Mouse (Mus musculus): ENCODE measurements around the gene AU018091. TPM values are rescaled to one million over a fixed set of nuclear protein-coding genes. Genes with fewer than 3 reads are reported as not detected.

The AU018091 gene
- polyA plus RNA-seq (2016; fragmentation: Nextera tagmentation; extraction: Ambion mirVana): 0.25 and 0.28 TPM in 2 replicates

GRCm38 (mm10) chr7:3168925-3169324 lies at the start of gene AU018091:
Gene AU018091, minus strand, starts transcription at chr7:3169203.
- H3K9me3 ChIP-seq (replicated peaks): no peaks in the 10 kb centered on the region
- H3K36me3 ChIP-seq: no peaks in the 10 kb centered on the region
- WGBS: 68% methylated on average over 3 of the region's 3 CpGs
- H3K27ac ChIP-seq: no peak within 1 kb of the TSS
- no peaks in the 10 kb centered on the region for H3K4me1 ChIP-seq
- DNase-seq (ENCODE audit: low spot score): no peak
- H3K27me3 ChIP-seq (ENCODE audit: low read depth, poor library complexity, severe bottlenecking): no peaks in the 10 kb centered on the region
- no peak within 1 kb of the TSS for H3K4me3 ChIP-seq

GRCm38 (mm10) chr7:3217546-3218056 lies 48.6 kb upstream of the AU018091 start:
- H3K4me1 ChIP-seq: no peaks in the 10 kb centered on the region
- no peaks in the 10 kb centered on the region for H3K9me3 ChIP-seq (replicated peaks)
- H3K27me3 ChIP-seq (ENCODE audit: low read depth, poor library complexity, severe bottlenecking): peaks cover 33% of the 10 kb centered on the region
- DNase-seq (ENCODE audit: low spot score): no peak
- H3K27ac ChIP-seq: no peak overlapping the region
- no peak overlapping the region for H3K4me3 ChIP-seq
- 12% methylated on average over 10 of the region's 10 CpGs for WGBS
- no peaks in the 10 kb centered on the region for H3K36me3 ChIP-seq

- Histone ChIP-seq H3K27ac (no peak overlapping the region), H3K4me3 (no peak overlapping the region), H3K27me3 (ENCODE audit: low read depth, poor library complexity, severe bottlenecking) (peaks cover 33% of the 10 kb centered on the region), H3K36me3 (no peaks in the 10 kb centered on the region), H3K9me3 (replicated peaks) (no peaks in the 10 kb centered on the region), H3K4me1 (no peaks in the 10 kb centered on the region)
- DNase-seq (ENCODE audit: low spot score): no peak
- WGBS: 92% methylated on average over 2 of the region's 3 CpGs
Observed at GRCm38 (mm10) chr7:3216331-3216730, 47.3 kb upstream of the AU018091 start.

- H3K36me3 ChIP-seq: no peaks in the 10 kb centered on the region
Observed at GRCm38 (mm10) chr7:3213557-3213956, 44.6 kb upstream of the AU018091 start.

GRCm38 (mm10) chr7:3213156-3213555 lies 44.2 kb upstream of the AU018091 start:
- Histone ChIP-seq H3K4me3 (no peak overlapping the region), H3K36me3 (no peaks in the 10 kb centered on the region), H3K27ac (no peak overlapping the region), H3K4me1 (no peaks in the 10 kb centered on the region), H3K9me3 (replicated peaks) (no peaks in the 10 kb centered on the region), H3K27me3 (ENCODE audit: low read depth, poor library complexity, severe bottlenecking) (peaks cover 8% of the 10 kb centered on the region)
- no peak for DNase-seq (ENCODE audit: low spot score)
- WGBS: 65% methylated on average over 1 of the region's 1 CpGs

More at GRCm38 (mm10) chr7:3213557-3213956, 44.6 kb upstream of the AU018091 start:
- no peak for DNase-seq (ENCODE audit: low spot score)
- H3K4me1 ChIP-seq: no peaks in the 10 kb centered on the region
- peaks cover 12% of the 10 kb centered on the region for H3K27me3 ChIP-seq (ENCODE audit: low read depth, poor library complexity, severe bottlenecking)
- H3K9me3 ChIP-seq (replicated peaks): no peaks in the 10 kb centered on the region
- no peak overlapping the region for H3K27ac ChIP-seq
- no peak overlapping the region for H3K4me3 ChIP-seq
- 20% methylated on average over 3 of the region's 3 CpGs for WGBS

- Histone ChIP-seq H3K27me3 (ENCODE audit: low read depth, poor library complexity, severe bottlenecking) (no peaks in the 10 kb centered on the region), H3K4me1 (no peaks in the 10 kb centered on the region), H3K36me3 (no peaks in the 10 kb centered on the region), H3K4me3 (no peak overlapping the region), H3K27ac (no peak overlapping the region), H3K9me3 (replicated peaks) (no peaks in the 10 kb centered on the region)
- DNase-seq (ENCODE audit: low spot score): no peak
- WGBS: 66% methylated on average over 12 of the region's 12 CpGs
Observed at GRCm38 (mm10) chr7:3212002-3212790, 43.2 kb upstream of the AU018091 start.

- Histone ChIP-seq H3K36me3 (no peaks in the 10 kb centered on the region), H3K27ac (no peak overlapping the region), H3K4me1 (no peaks in the 10 kb centered on the region), H3K9me3 (replicated peaks) (no peaks in the 10 kb centered on the region), H3K4me3 (no peak overlapping the region), H3K27me3 (ENCODE audit: low read depth, poor library complexity, severe bottlenecking) (no peaks in the 10 kb centered on the region)
- DNase-seq (ENCODE audit: low spot score): no peak
- WGBS: 78% methylated on average over 8 of the region's 8 CpGs
Observed at GRCm38 (mm10) chr7:3211518-3211917, 42.5 kb upstream of the AU018091 start.

- no peaks in the 10 kb centered on the region for H3K36me3 ChIP-seq
- WGBS: 46% methylated on average over 6 of the region's 6 CpGs
- H3K4me3 ChIP-seq: no peak overlapping the region
- H3K9me3 ChIP-seq (replicated peaks): no peaks in the 10 kb centered on the region
- no peak for DNase-seq (ENCODE audit: low spot score)
- H3K27me3 ChIP-seq (ENCODE audit: low read depth, poor library complexity, severe bottlenecking): no peaks in the 10 kb centered on the region
- no peaks in the 10 kb centered on the region for H3K4me1 ChIP-seq
- H3K27ac ChIP-seq: no peak overlapping the region
Observed at GRCm38 (mm10) chr7:3210605-3211004, 41.6 kb upstream of the AU018091 start.

- no peak overlapping the region for H3K4me3 ChIP-seq
- no peak for DNase-seq (ENCODE audit: low spot score)
- no peak overlapping the region for H3K27ac ChIP-seq
- no peaks in the 10 kb centered on the region for H3K9me3 ChIP-seq (replicated peaks)
- H3K36me3 ChIP-seq: no peaks in the 10 kb centered on the region
- no peaks in the 10 kb centered on the region for H3K4me1 ChIP-seq
- 29% methylated on average over 4 of the region's 4 CpGs for WGBS
- H3K27me3 ChIP-seq (ENCODE audit: low read depth, poor library complexity, severe bottlenecking): no peaks in the 10 kb centered on the region
Observed at GRCm38 (mm10) chr7:3206520-3206919, 37.5 kb upstream of the AU018091 start.

- no peak overlapping the region for H3K4me3 ChIP-seq
- H3K27me3 ChIP-seq (ENCODE audit: low read depth, poor library complexity, severe bottlenecking): no peaks in the 10 kb centered on the region
- no peaks in the 10 kb centered on the region for H3K9me3 ChIP-seq (replicated peaks)
- no peaks in the 10 kb centered on the region for H3K4me1 ChIP-seq
- no peak for DNase-seq (ENCODE audit: low spot score)
- H3K36me3 ChIP-seq: no peaks in the 10 kb centered on the region
- 87% methylated on average over 4 of the region's 4 CpGs for WGBS
- H3K27ac ChIP-seq: no peak overlapping the region
Observed at GRCm38 (mm10) chr7:3204628-3205027, 35.6 kb upstream of the AU018091 start.

- Histone ChIP-seq H3K4me1 (no peaks in the 10 kb centered on the region), H3K36me3 (no peaks in the 10 kb centered on the region), H3K27ac (no peak overlapping the region), H3K27me3 (ENCODE audit: low read depth, poor library complexity, severe bottlenecking) (no peaks in the 10 kb centered on the region), H3K4me3 (no peak overlapping the region), H3K9me3 (replicated peaks) (no peaks in the 10 kb centered on the region)
- DNase-seq (ENCODE audit: low spot score): no peak
- 16% methylated on average over 3 of the region's 3 CpGs for WGBS
Observed at GRCm38 (mm10) chr7:3203890-3204289, 34.9 kb upstream of the AU018091 start.

- Histone ChIP-seq H3K36me3 (no peaks in the 10 kb centered on the region), H3K4me1 (no peaks in the 10 kb centered on the region), H3K27ac (no peak overlapping the region), H3K4me3 (no peak overlapping the region), H3K9me3 (replicated peaks) (no peaks in the 10 kb centered on the region), H3K27me3 (ENCODE audit: low read depth, poor library complexity, severe bottlenecking) (no peaks in the 10 kb centered on the region)
- DNase-seq (ENCODE audit: low spot score): no peak
- 23% methylated on average over 12 of the region's 12 CpGs for WGBS
Observed at GRCm38 (mm10) chr7:3201134-3201705, 32.2 kb upstream of the AU018091 start.

- Histone ChIP-seq H3K36me3 (no peaks in the 10 kb centered on the region), H3K4me3 (no peak overlapping the region), H3K9me3 (replicated peaks) (no peaks in the 10 kb centered on the region), H3K27ac (no peak overlapping the region), H3K27me3 (ENCODE audit: low read depth, poor library complexity, severe bottlenecking) (no peaks in the 10 kb centered on the region), H3K4me1 (no peaks in the 10 kb centered on the region)
- DNase-seq (ENCODE audit: low spot score): peak; percentile 47
- 52% methylated on average over 11 of the region's 11 CpGs for WGBS
Observed at GRCm38 (mm10) chr7:3198884-3199283, 29.9 kb upstream of the AU018091 start.

All from limb, embryonic 10.5 days (tissue).